Mouse (Mus musculus): ENCODE measurements around the gene Ass1. TPM values are rescaled to one million over a fixed set of nuclear protein-coding genes. Genes with fewer than 3 reads are reported as not detected.

Gene Ass1
- polyA plus RNA-seq, 1 experiment from 2014 or later = 7.3 TPM

GRCm38 (mm10) chr2:31554619-31555018, 84.6 kb downstream of the Ass1 start:
- WGBS = 83% methylated on average over 5 of the region's 5 CpGs
- no peak overlapping the region for H3K9ac ChIP-seq (replicated peaks; ENCODE audit: low read depth, low read length)
- H3K4me3 ChIP-seq (ENCODE audit: low read depth, low read length) = no peak overlapping the region
- no peak for ATAC-seq (ENCODE audit: low read depth)
- H3K27me3 ChIP-seq (ENCODE audit: control insufficient read depth, insufficient read depth, low read length) = no peaks in the 10 kb centered on the region
- H3K4me2 ChIP-seq (ENCODE audit: low read depth, low read length) = no peak overlapping the region
- H3K27ac ChIP-seq (ENCODE audit: low read depth, low read length) = no peak overlapping the region
- no peaks in the 10 kb centered on the region for H3K4me1 ChIP-seq (ENCODE audit: control insufficient read depth, insufficient read depth, low read length)
- H3K36me3 ChIP-seq (ENCODE audit: control insufficient read depth, insufficient read depth, low read length) = no peaks in the 10 kb centered on the region
- no peaks in the 10 kb centered on the region for H3K9me3 ChIP-seq (ENCODE audit: control insufficient read depth, low read length)

Other genes with a start within 250 kb of the Ass1 start
- gene Ncs1, start 224.4 kb upstream of the Ass1 start, polyA plus RNA-seq (2014; fragmentation: Nextera tagmentation; extraction: Ambion mirVana) = 201 and 209 TPM in 2 replicates
- gene Hmcn2, start 155.8 kb upstream of the Ass1 start, polyA plus RNA-seq (2014; fragmentation: Nextera tagmentation; extraction: Ambion mirVana) = 0.17 and 0.50 TPM in 2 replicates
- gene Fubp3, start 102.4 kb downstream of the Ass1 start, polyA plus RNA-seq (2014; fragmentation: Nextera tagmentation; extraction: Ambion mirVana) = 47.8 and 56.6 TPM in 2 replicates
- gene Prdm12, start 169.8 kb downstream of the Ass1 start, polyA plus RNA-seq (2014; fragmentation: Nextera tagmentation; extraction: Ambion mirVana) = 1.1 and 16.6 TPM in 2 replicates
- 30.4 and 35.9 TPM in 2 replicates for gene Exosc2, start 200.5 kb downstream of the Ass1 start, polyA plus RNA-seq (2014; fragmentation: Nextera tagmentation; extraction: Ambion mirVana)
- 14.5 and 20.4 TPM in 2 replicates for gene Abl1, start 218.2 kb downstream of the Ass1 start, polyA plus RNA-seq (2014; fragmentation: Nextera tagmentation; extraction: Ambion mirVana)